Mouse (Mus musculus) cerebellum, adult 9-10 months (tissue): ENCODE data around the gene Ces2b.
"Not testable (repeated sequence)": the region's sequence is repeated elsewhere in the genome, so short reads cannot be mapped to it uniquely, and the experiment has no call there.

ENCODE experiments used
- DNase-seq: peaks from one replicate; pipeline ENCODE4 v3.0.0; 2022

Ces2b gene

DNA sequence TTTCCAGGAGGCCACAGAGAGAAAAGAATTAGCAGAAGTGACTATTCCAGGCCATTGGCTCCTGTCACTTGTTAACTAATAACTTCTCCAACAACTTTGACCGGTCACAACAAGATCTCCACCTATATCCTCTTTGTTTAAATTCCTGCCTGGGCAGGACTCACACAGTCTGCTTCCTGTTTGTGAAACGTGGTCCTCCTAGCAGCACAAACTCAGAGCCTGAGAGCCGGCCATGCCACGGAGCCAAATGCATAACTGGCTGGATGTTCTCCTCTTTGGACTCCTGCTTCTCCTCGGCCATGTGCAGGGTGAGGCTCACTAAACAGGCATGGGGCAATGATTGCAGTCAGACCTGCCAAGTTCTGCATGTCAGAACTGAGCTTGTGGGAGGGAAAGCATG, at the start of gene Ces2b:
Ces2b (plus strand) TSS at position 133 of the 400 bp plus-strand sequence.
- DNase-seq = no peak

DNA sequence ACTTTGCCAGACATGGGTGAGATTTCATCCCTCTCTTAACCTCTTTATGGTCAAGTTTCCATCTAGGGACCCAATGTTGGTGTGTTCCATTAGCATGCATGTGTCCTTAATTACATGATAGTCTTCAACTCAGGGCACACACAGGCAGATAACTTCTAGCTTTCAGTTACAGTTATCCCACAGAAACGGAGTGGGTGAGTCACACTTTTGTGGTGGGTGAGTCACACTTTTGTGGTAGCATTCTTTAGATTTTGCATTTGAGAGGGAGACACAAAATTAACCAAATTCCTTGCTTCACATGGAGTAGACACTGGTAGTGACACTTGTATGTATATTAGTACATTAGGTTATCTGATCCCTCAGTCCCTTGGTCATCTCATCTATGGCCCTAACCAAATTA, 44.3 kb upstream of the Ces2b start:
- no peak for DNase-seq

DNA sequence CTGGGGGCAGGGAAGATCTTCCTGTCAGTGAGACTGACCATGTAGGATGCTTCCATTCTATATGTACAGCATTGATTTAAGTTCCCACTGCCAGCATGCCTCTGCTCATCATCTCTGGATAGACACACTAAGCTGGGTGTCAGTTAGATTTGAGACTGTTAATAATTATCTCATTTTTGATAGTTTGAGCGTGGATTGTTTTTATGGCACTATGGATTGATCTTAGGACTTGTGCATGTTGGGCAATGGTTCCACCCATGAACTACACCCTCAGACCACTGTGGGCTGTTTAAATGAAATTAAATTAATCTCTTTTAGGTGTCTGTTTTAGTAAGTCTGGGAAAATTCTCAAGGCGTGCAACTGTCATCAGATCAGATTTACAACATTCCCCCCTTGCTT, 42.4 kb upstream of the Ces2b start:
- no peak for DNase-seq

DNA sequence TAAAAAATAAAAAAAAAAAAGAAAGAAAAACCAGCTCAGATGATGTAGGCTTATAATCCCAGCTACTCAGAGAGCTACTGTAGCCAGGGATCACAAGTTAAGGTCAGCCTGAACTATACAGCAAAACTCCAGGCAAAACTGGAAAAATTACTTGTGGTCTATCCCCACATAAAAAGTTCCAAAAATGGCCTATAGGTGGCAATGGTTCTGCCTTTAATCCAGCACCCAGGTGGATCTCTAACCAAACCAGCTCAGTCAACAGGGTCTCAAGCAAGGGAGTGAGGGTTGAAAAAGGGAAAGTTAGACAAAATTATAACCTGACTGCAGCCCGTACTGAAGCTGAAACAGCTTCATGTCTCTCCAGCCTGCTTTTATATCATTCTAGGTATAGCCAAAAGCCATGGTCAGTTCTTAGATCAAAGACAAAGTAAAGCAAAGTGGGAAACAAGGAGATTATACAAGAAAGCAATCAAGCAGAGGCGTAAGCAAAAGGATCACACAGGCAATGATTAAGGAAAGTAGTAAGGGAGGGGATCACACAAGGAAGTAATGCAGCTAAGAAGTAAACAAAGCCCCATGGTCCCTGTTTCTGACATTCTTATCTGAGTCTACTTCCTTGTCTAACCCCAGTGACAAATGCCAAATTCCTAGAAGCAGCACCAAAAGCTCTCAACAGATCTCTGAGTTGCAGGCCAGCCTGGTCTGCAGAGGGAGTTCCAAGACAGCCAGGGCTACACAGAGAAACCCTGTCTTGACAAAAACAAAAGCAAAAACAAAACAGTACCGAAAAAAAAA, 41.3 kb upstream of the Ces2b start:
- peak; percentile 20 for DNase-seq

DNA sequence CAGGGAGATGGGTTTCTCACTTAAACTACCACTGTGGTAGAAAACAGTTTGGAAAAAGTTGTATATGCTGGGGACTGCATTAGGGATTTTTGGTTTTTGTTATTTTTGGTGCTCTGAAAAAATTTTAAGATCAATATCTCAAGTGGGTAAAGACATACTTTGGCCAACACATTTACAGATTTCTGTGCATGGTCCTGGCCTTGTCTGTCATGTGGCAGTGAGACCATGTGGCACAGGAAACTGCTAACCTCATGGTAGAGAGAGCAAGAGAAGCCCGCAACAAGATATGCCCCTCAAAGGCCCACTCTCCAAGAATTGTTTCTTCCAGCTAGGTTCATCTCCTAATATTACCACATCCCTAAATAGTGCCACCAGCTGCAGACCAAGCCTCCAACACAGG, 32.0 kb upstream of the Ces2b start:
- no peak for DNase-seq

DNA sequence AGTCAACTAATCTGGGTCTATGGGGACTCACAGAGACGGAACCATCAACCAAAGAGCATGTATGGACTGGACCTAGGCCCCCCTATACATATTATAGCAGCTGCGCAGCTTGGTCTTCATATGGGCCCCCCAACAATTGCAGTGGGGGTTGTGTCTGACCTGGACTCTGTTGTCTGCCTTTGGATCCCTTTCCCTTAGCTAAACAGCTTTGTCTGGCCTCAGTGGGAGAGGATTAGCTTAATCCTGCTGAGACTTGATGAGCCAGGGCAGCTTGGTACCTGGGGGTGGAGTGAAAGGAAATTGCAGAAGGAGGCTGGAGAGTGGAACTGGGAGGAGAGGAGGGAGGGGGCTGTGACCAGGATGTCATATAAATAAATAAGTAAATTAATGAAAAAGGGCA, 25.2 kb upstream of the Ces2b start:
- DNase-seq = no peak

DNA sequence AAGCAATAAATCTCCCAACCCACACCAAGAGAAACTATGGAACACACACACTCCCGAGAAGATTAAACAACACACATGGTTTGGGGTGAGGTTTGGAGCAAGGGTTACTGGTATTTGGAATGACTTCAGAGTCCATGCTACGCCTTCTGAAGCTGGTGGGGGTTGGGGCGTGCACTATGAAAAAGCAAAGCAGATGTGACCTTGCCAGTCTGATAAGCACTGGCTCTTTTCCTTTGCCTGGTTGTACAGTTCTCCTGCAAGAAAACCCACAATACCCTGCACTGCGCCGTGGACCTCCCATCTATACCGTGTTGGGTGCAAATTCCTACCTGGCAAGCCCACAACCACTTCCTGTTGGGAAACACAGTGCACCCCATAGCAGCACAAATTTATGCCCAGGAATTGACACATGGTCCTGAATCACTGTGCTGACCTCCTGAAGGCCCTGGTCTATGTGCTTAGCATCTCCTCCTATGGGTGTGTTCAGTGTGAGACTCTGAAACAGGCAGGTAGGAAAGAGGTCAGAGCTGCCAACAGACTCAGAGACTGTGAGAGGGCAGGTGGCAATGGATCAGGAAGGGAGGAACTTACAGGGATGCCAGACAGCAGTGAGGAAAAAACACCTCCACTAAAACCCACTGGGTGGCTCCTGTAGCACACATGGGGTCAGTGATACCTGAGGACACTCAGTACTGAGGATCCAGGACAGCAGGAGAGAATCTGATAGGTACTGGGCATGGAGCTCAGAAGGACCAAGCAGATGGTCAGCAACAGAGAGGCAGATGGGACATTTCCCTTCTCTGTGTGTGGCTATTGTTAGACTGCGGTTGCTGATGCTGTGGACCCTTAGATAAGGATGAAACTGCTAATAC, 22.6 kb upstream of the Ces2b start:
- peak; percentile 77 for DNase-seq

DNA sequence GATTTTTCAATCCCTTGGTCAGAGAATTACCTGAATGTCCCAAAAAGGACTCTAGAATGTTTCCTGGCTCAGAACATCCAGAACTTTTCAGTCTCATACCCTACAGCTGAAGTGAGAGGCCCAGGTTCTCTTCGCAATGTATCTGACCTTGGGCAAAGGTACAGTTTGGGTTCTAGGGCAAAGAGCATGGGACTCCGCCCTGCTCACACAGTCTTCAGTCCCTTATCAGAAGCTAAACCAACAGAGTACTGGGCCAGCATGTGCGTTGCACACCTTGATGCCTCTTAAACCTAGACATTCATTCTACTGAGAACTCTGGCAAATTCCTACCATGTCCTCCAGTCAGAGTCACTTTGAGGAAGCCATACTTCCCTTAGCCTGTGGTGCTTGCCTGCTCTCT, 21.9 kb upstream of the Ces2b start:
- DNase-seq = no peak

DNA sequence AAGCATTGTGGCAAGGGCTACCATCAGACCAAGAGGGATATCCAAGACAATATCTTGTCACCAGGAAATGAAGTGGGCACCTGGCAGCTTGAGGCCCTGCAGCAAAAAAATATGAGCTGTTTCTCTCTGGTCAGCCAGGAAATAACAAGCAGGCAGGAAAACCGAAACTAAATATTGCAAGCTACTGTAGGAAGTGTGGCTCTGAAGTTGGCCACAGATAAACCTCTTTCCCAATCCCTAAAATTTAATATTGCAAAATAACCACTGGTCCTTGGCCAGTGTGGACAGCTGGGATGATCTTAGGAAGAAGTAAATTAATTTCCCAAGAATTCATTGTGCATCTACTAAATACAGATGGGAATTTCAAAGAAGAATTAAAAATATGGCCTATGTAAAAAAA, 4.5 kb upstream of the Ces2b start:
- no peak for DNase-seq

DNA sequence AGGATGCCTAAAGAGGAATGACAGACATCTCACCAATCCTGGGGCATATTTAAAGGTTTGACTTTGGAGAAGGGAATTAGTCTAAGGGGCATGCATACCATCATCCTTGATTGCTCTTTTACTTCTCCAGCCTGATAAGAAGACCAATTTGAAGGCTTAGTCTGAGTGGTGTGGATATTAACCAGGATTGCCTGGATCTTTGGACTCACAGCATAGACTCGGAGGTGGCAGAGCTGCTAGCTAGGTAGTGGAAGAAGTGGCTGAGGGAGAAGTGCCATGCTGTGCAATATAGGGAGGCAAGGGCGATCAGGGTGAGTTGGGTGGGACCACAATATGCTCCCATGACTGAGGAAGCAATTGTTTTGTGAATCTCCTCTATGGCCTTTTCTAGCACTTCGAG, 3.2 kb upstream of the Ces2b start:
- DNase-seq = no peak

DNA sequence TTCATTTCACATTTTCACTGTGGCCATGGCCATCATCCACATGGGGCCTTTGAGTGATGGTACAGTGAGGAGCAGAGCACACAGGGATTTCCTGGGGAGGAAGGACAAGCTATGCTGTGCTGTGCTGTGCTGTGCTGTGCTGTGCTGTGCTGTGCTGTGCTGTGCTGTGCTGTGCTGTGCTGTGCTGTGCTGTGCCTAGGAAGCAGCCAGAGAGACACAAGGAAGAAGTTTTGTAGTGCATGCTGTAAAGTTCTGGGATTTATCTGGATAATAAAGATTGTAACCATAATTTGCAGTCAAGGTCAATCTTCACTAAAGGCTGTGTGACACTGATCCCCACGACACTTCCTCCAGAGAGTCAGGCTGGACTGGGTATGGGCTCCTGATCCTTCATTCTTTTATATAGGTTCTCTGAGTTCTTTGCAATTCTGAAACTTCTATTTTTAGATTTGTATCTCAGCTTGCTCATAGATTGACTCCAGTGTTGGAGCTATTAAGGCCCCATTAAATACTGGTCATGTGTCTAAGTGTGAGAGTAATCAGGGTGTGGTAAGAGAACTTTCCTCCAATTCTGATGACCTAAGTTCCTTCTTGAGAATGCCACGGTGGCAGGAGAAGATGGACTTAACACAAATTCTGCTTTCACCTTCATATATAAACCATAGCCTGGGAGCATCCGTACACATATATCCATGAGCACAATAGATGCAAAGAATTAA, 10.1 kb downstream of the Ces2b start:
- no peak for DNase-seq

DNA sequence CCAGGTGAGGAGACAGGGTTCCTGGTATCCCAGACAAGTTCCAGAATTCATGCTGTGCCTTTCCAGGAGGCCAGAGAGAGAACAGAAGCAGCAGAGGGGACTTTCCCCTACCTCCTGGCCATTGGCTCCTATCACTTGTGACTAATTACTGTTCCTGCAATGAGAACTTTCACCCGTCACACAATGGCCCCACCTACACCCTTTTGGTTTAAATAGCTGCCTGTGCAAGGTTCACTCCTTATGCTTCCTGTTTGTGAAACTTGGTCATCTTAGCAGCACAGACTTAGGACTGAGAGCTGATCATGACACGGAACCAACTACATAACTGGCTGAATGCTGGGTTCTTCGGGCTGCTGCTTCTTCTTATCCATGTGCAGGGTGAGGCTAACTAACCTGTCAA, 15.5 kb downstream of the Ces2b start, which contains the start of gene Ces2c:
Ces2c (plus strand) TSS at position 238 of the 400 bp plus-strand sequence.
- DNase-seq = no peak

DNA sequence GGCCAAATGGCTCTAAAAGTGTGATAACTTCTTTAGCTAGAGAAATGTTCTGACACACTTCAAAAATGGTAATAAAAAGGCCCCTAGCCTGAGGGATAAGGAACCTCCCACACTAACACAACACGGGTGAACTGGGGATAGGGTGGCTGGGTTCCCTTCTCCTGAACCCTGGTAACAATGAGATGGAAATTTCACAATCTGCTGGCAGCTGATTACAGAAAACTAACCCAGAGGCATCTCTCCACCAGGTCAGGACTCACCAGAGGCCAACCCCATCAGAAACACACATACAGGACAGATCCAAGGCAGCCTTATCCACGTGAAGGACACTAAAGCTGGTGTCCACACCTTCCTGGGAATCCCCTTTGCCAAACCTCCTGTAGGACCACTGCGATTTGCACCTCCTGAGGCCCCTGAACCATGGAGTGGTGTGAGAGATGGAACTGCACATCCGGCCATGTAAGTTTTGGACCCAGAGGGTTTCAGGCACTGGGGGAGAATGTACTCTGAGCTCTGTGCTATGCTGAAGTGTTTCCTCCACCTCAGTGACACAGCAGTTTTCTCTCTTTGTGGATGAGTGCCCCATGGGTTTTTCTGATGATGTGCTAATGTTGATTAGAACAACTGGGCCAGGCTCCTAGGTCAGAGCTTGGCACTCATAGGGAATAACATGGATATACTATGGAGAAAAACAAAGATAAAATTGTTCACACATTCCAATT, 16.5 kb downstream of the Ces2b start:
- DNase-seq = no peak

DNA sequence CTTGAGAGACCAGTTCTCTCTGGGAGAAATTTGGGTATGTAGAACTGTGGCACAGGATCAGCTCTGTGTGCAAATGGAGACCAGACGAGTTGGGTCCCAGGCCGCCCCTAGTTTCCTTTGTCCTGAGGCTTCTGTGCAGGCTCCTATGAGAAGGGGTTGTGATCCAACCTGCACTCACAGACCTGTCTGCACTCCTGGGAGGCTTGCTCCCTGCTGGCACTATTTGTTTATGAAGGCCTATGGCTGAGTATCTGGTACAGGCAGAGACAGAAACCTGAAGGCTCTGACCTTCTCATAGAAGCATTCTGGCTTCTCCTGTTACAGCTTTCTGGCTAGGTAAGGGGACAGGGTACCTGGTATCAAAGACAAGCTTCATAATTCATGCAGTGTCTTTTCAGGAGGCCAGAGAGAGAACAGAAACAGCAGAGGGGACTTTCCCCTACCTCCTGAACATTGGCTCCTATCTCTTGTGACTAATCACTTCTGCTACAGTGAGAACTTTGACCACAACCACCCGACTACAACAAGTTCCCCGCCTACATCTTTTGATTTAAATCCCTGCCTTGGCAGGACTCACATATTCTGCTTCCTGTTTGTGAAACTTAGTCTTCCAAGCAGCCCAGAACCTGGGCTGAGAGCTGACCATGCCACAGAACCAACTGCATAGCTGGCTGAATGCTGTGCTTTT, 35.6 kb downstream of the Ces2b start:
- DNase-seq = not testable (repeated sequence)

DNA sequence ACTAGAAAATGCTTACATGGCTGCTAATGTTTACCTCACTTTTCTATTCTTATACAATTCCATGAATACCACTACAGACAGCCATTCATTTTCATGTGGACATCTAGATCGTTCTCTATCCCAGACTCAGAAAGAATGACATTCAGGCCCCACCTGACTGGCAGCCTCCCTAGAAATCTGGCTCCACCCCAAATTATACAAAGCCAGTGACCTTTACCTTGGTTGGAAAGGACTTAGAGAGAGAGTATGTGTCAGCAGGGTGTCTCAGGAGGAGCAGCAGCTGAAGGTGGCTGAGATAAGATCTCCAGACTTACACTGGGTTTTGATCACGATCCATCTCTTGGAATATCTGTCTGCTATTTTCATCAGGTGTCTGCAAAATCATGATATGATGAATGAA, 37.5 kb downstream of the Ces2b start:
- not testable (repeated sequence) for DNase-seq

DNA sequence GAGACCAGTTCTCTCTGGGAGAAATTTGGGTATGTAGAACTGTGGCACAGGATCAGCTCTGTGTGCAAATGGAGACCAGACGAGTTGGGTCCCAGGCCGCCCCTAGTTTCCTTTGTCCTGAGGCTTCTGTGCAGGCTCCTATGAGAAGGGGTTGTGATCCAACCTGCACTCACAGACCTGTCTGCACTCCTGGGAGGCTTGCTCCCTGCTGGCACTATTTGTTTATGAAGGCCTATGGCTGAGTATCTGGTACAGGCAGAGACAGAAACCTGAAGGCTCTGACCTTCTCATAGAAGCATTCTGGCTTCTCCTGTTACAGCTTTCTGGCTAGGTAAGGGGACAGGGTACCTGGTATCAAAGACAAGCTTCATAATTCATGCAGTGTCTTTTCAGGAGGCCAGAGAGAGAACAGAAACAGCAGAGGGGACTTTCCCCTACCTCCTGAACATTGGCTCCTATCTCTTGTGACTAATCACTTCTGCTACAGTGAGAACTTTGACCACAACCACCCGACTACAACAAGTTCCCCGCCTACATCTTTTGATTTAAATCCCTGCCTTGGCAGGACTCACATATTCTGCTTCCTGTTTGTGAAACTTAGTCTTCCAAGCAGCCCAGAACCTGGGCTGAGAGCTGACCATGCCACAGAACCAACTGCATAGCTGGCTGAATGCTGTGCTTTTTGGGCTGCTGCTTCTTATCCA, 55.0 kb downstream of the Ces2b start:
- DNase-seq = not testable (repeated sequence)
